Mouse (Mus musculus) frontal cortex, postnatal 10 days (tissue): ENCODE measurements around the gene Gimap4.

Source experiments
- DNase-seq, 2 experiments: peaks; one replicate each; pipeline ENCODE4 v3.0.0; 2022; ENCODE audit warnings: low spot score in 2 of 2, mixed read lengths in 1 of 2

Gimap4 gene

DNA sequence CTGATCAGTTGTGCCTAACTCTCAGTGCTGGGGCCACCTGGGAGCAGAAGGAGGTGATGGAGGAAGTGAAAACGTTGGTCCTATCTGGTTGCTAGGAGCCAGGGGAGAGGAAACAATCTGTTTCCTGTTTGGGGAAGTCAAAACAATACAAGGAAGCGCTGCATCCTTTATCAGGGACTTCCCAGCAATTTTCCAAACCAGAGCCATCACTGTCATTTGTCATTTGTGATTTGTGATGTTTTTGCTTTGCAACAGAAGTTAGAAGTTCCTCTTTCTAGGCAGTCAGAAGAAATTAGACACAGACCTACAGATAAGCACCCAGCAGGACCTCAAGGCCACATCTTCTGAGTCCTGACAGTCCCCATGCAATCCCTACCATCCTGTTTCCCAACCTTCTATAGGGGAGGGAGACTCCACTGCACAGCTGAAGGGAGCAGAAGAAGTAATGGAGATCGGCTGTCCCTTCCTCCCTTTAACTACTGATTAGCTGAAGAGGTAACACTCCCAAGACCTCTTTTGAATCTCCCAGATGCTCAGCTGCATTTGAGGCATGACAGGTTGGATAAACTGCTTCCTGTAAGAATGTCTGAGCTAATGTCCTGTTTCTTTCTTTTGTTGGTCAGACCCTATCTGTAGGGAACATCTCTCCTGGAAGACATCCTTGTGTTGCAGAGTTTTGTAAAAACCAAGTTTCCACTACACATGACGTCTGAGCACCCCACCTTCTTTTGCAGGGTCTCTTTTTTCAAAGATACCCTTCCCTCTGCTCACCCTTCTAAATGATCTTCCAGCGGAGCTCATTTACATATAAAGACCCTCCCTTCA, 16.1 kb downstream of the Gimap4 start:
- no peak for DNase-seq

DNA sequence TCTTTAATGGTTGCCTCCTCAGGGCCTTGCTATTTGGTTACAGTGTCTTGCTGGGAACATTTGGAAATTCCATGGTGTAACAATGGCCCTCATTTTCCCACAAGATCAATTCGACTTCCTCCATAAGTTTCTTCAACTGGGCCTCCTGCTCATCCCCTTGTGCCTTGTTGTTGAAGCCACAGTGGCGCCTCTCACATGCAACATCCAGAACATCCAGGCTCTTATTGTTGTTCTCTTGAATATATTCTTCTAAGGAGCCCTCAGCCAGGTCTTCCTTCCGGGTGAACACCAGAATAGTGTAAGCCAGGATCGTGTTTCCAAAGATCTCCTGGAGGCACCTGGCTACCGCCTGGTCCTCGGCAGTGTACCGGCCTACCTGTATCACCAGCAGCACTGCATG, 17.8 kb downstream of the Gimap4 start:
- DNase-seq, result no peak

DNA sequence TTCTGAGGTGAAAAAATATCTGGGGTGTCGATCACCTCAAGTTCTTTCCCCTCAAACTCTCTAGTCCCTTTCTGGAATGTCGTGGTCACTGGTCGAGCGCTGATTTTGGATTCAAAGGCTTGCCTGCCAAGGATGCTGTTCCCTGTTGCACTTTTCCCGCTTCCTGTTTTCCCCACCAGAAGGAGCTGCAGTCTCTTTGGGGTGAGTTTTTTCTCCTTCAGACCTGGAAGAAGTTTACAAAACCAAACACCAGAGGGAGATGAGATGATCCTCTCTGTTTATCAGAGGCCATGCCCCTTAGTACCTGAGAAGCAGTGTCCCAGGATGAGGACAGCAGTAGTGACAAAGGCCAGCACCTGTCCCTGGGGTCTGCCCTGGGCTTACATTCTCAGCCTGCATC, 18.3 kb downstream of the Gimap4 start:
- no peak for DNase-seq

DNA sequence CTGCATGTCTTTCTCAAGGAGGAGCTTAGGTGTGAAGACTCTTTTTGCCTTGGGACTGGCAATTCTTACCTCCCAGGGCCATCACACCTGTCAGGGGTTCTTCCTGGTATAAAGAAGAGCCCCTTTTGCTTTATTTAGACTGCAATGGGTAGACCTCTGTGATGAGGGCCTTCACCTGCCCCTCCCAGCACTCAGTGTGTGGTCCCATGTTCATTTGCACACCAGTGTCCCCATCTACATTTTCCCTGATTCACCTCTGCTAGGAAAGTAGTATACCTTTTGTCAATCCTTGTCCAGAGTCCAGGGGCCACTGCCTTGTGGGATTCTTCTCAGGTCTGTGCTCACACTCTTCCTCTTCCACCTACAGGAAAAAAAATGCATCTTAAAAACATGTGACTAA, 19.8 kb downstream of the Gimap4 start:
- no peak for DNase-seq

DNA sequence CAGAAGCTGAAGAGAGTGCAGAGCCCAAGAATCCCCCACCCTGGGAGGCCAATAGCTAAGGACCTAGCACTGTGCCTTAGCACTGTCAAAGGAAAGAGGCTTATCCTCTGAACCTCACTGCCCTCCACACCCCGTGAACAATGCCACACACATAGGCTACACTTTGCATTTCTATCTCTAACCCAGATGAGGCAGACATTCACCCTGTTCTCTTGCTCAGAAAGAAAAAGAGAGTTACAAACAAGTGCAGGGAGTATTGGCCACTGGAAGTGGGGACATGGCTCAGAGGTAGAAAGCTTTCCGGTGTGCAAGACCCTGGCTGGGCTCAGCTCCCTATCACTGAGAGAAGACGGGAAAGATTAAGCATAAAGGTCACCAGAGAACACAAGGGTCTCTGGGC, 21.8 kb downstream of the Gimap4 start:
- DNase-seq, result no peak

DNA sequence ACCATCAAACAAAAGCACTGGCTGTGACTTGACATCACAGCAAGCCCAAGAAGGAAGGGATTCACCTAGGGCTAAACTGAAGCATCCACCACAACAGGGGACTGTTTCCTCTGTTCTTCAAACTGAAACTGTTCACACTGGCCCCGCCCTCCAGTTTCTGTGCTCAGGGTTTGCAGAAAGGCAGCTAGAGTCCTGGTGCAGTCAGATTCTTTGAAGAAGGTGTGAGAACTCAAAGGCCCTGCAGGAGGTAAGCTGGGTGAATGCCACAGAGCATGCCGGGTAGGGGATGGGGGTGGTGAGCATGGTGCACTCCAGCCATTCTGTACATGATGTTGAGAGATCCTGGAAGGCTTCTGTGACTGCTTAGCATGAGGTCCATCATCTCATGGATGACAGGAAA, 34.1 kb downstream of the Gimap4 start, which contains the start of the genes Gm28053 and Gimap7:
Gene Gm28053 (plus strand): TSS at position 153 of the 400 bp plus-strand sequence.
Gene Gimap7 (plus strand): TSS at position 167 of the 400 bp plus-strand sequence.
- DNase-seq, result no peak

DNA sequence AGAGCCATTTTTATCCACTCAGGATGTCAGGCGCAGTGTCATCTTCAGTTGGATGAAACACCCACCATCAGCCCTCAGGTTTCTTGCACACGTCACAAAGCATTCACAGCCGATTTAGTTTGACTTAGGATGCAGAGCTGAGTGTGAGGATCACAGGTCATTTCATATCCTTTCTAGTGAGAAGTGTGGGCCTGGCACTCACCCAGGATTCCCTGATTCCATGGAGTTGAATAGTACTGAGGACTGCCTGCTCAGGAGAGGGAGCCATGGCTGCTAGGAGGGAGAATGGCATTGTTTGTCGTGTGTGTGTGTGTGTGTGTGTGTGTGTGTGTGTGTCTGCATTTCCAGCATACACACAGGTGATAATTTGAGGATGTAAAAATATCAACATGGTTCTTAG, 36.0 kb downstream of the Gimap4 start:
- no peak for DNase-seq

DNA sequence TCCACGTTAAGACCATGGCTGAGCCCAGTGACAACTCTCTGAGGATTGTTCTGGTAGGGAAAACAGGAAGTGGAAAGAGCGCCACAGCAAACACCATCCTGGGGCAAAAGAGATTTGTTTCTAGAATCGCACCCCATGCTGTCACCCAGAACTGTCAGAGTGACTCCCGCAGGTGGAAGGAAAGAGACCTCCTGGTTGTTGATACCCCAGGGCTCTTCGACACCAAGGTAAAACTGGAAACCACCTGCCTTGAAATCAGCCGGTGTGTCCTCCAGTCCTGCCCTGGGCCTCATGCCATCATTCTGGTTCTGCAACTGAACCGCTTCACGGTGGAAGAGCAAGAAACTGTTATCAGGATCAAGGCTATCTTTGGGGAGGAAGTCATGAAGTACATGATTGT, 39.1 kb downstream of the Gimap4 start:
- no peak for DNase-seq

DNA sequence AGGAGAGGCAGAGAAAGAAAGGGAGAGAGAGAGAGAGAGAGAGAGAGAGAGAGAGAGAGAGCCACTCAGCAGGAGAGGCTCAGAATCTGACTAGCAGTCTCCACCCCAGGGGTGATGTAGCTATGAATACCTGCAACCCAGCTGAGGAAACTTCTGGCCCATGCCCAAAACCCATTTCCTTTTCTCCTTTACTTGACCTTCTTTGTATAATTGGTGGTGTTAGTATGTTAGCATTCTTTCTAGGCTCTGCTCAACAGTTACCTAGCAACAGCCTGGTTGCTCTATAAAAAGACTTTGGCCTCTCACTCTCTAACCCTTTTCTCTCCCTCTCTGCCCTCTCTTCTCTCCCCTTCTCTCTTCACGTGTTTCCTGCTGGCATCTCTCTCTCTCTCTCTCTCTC, 41.1 kb downstream of the Gimap4 start:
- DNase-seq, result peak; percentile 13 to 23

DNA sequence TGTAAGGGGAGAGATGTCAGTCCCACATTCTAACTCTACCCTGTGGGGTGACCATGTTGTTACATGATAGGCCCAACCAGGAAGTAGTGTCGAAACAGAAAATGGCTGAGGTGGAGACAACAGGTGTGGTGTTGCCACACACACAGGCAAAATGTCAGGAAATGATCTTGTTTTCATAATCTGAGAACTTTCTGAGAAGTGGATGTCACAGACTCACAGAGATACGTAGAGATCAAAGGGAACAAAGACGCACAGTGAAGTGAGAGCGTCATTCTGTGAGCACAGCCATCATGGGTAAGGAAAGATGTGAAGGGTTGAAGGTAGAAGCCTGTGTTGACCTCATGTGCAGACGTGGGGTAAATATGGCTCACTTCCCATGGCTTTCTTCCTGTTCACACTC, 43.4 kb downstream of the Gimap4 start:
- DNase-seq, result no peak

DNA sequence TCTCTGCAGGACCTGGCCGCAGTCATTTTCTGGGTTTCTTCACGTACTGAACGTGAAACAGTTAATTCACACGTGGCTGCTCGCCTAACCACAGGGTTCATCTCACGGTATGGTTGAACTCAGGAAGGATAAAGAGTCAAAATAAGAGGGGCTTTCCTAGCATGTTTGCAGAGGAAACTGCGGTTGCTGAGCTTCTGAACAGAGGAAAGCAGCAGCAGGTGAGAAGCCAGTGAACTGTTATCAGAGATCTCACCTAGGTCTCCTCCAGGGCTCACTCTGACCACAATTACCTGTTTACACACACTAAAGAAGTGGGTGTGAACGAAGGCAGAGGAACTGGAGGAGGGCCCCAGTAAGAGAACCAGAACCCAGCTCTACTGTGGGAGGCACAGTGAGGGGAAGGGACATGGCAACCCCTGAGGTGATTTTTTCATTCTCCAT, 48.5 kb downstream of the Gimap4 start:
- no peak for DNase-seq

DNA sequence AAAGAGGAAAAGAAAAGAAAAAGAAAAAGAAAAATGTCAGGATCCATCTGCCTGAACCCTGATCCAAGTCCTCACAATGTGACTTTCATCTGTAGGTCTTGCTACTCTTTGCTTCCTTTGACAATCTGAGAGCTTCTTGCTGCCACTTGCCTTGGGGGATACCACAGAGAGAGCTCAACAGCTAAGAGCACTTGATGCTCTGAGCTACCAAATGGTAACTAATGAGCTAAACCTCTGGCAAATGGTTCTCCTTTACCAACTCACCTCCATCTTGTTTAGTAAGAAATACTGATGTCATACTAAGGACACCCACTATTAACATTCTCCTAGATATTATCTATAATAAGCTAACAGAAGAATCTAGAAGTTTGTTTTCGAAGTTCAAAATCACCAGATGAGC, 49.3 kb downstream of the Gimap4 start:
- no peak for DNase-seq

DNA sequence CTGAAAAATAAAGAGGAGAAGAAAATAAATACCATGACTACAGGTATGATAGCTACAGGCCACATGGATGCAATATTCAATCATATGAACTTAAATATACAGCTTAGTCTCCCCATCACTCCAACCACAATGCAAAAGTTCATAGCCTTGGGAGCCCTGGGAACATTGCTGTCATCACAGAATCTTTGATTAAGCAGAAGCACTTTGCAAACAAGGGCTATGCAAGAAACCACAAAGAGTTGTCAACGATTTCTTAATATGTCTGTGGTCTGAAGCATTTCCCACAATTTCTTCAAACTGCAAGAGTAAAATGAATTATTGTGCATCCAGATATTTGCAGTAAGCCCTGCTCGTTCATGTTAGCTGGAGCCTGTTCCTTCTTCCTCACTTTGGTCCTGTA, 52.7 kb downstream of the Gimap4 start:
- DNase-seq, result no peak

DNA sequence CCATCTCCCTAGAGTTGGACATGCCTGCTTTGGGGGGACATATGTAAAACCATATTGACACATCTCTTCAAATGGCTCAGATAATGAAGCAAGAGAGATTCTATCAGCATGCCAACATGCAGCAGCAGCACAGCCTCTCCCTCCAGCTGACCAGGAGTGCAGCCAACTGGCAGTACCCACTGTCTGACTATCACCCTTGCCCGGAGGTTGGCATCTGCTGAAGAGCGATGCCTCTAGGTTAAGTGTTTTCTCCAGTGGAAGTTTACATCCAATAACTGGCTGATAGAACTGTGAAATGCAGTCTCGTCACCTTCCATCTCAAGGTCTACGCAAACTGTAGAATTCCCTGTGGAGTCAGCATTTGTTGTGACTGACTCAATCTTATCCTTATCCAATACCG, 53.3 kb downstream of the Gimap4 start:
- no peak for DNase-seq

DNA sequence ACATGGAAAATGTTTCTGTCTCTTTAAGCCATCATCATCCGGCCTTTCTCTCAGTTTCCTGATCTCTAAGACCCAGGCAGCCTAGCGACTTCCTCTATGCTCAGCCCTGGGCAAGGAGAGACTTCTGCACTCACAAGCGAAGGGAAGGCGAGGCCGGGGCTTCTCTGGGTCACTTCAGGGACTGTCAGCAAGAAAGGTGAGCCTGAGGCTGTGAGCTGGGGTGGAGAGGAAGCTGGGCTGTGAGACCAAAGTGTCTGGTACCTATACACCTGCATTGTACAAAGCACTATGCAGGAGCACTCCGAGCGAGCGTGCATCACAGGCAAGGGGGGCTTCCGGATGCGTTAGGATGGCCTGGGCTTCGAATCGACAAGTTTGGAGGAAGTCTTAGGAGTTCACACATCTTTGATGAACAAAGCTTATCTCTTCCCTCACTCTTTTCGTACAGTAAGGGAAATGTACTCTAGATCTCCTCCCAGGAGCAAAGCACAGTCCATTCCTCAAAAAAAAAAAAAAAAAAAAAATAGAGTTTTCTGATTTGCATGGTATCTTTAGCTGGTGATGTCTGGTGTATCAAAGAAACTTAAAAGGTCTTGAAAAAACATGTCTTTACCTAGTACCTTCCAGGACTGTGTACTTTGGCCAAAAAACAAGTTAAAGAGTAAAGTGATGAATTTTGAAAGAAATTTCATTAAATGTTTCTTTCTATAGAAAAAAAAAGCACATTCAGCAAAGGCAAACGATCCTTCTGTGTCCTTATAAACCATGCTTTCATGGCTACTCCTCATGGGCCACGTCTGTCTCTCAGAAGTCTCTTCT, 54.8 kb downstream of the Gimap4 start, which contains the start of gene Gimap1:
Gene Gimap1 (plus strand): TSS at position 94 of the 819 bp plus-strand sequence.
- DNase-seq, result no peak

DNA sequence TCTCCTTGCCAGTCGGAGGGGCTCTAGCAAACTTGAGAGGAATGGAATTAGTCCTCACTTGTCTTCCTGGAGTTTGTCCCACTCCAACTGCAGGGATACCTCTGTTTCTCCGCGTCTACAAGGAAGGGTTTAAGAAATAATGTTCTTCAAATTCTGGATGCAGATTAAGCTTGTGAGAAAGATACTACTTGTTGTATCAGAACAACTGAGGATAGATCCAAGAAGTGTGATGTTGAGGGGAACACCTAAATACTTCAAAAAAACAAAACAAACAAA, 55.4 kb downstream of the Gimap4 start:
- no peak for DNase-seq

DNA sequence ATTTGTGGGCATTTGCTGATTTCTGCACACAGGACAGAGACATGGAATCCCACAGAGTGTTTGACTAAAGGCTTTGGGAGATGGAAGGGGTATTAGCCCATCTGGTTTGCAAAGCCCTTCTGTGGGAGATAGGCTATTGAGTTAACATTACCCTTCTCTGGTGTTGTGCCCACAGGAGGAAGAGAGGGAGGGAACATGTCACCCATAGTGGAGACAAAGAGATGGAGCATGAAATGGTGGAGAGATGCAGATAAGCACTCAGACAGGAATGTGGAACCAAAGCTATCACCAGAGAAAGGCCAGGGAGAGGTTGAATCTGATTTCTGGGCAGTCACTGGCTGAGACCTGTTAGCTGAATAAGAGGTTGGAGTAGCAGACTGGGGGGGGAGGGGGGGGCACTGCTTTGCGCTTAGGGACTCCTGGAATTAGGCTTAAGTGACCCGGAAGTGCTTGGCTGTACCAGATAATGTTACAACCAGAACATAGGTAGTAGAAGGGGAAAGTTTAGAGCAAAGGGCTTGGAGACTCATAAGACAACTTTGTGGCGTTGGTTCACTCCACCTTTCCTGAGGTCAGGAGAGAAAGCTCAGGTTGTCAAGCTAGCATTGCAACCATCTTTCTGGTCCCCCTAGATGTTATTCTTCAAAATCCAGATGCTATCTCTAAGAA, 56.3 kb downstream of the Gimap4 start:
- no peak for DNase-seq

DNA sequence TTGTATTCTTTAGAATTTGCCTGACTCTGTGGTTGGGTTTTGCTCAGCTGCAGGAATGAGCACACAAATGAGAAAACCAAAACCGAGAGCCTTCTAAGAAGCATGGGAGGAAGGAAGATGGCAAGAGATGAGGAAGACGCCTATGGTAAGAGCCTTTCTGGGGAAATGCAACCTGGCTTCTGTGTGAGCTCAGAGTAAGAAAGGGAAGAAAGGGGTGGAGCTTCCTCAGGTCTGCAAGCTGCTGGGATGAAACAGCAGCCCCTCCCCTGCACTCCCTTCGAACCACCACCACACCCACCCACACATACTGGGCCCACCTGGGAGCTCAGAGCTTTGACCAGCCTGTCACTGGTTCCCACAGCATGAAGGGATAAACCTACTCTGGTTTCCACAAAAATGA, 56.9 kb downstream of the Gimap4 start:
- no peak for DNase-seq
